Mouse (Mus musculus): ENCODE data around the gene Rps11. TPM values are rescaled to one million over a fixed set of nuclear protein-coding genes. Genes with fewer than 3 reads are reported as not detected.

The Rps11 gene
- polyA plus RNA-seq, 1 experiment from 2014 or later, result 1,484 TPM

- Histone ChIP-seq H3K4me2 (peak overlapping the region; percentile 80), H3K4me1 (peaks cover 19% of the 10 kb centered on the region), H3K9me3 (no peaks in the 10 kb centered on the region), H3K27me3 (peaks cover 53% of the 10 kb centered on the region), H3K4me3 (peak overlapping the region; percentile 45), H3K9ac (no peak overlapping the region; the same call in 1 of the 2 replicates), H3K27ac (no peak overlapping the region), H3K36me3 (peaks cover 34% of the 10 kb centered on the region)
- WGBS, result 26% methylated on average over 6 of the region's 6 CpGs
- no peak for ATAC-seq (ENCODE audit: insufficient number of reproducible peaks, low FRiP score, low TSS enrichment, low read depth)
These were observed 38.3 kb upstream of the Rps11 start for GRCm38 (mm10) chr7:45162551-45162950.

GRCm38 (mm10) chr7:45161612-45162473 lies 37.6 kb upstream of the Rps11 start:
- H3K4me1 ChIP-seq, result peaks cover 19% of the 10 kb centered on the region
- H3K9me3 ChIP-seq, result no peaks in the 10 kb centered on the region
- WGBS, result 4% methylated on average over 35 of the region's 35 CpGs
- ATAC-seq (ENCODE audit: insufficient number of reproducible peaks, low FRiP score, low TSS enrichment, low read depth), result peak; percentile 92
- H3K4me3 ChIP-seq, result peak overlapping the region; percentile 45
- H3K9ac ChIP-seq, result no peak overlapping the region
- H3K4me2 ChIP-seq, result peak overlapping the region; percentile 80
- H3K27me3 ChIP-seq, result peaks cover 46% of the 10 kb centered on the region
- H3K27ac ChIP-seq, result peak overlapping the region; percentile 28; the same call in 1 of the 2 replicates
- H3K36me3 ChIP-seq, result peaks cover 39% of the 10 kb centered on the region

- no peak overlapping the region for H3K4me3 ChIP-seq
- ATAC-seq (ENCODE audit: insufficient number of reproducible peaks, low FRiP score, low TSS enrichment, low read depth), result no peak
- no peak overlapping the region for H3K27ac ChIP-seq
- H3K4me1 ChIP-seq, result peaks cover 19% of the 10 kb centered on the region
- no peak overlapping the region for H3K4me2 ChIP-seq
- peaks cover 39% of the 10 kb centered on the region for H3K36me3 ChIP-seq
- H3K27me3 ChIP-seq, result peaks cover 36% of the 10 kb centered on the region
- no peak overlapping the region for H3K9ac ChIP-seq
- 90% methylated on average over 3 of the region's 3 CpGs for WGBS
- no peaks in the 10 kb centered on the region for H3K9me3 ChIP-seq
These were observed 36.6 kb upstream of the Rps11 start for GRCm38 (mm10) chr7:45160866-45161265.

GRCm38 (mm10) chr7:45160316-45160800 lies 36.1 kb upstream of the Rps11 start:
- H3K4me2 ChIP-seq, result no peak overlapping the region
- no peaks in the 10 kb centered on the region for H3K9me3 ChIP-seq
- no peak overlapping the region for H3K27ac ChIP-seq
- peaks cover 21% of the 10 kb centered on the region for H3K4me1 ChIP-seq
- no peak overlapping the region for H3K9ac ChIP-seq
- H3K36me3 ChIP-seq, result peaks cover 39% of the 10 kb centered on the region
- peaks cover 31% of the 10 kb centered on the region for H3K27me3 ChIP-seq
- WGBS, result 95% methylated on average over 6 of the region's 6 CpGs
- no peak for ATAC-seq (ENCODE audit: insufficient number of reproducible peaks, low FRiP score, low TSS enrichment, low read depth)
- no peak overlapping the region for H3K4me3 ChIP-seq

- H3K9ac ChIP-seq, result no peak overlapping the region
- WGBS, result 89% methylated on average over 6 of the region's 6 CpGs
- H3K36me3 ChIP-seq, result peaks cover 39% of the 10 kb centered on the region
- no peak for ATAC-seq (ENCODE audit: insufficient number of reproducible peaks, low FRiP score, low TSS enrichment, low read depth)
- no peak overlapping the region for H3K27ac ChIP-seq
- no peak overlapping the region for H3K4me3 ChIP-seq
- peaks cover 25% of the 10 kb centered on the region for H3K4me1 ChIP-seq
- no peak overlapping the region for H3K4me2 ChIP-seq
- H3K9me3 ChIP-seq, result no peaks in the 10 kb centered on the region
- H3K27me3 ChIP-seq, result peaks cover 17% of the 10 kb centered on the region
These were observed 34.8 kb upstream of the Rps11 start for GRCm38 (mm10) chr7:45158991-45159390.

GRCm38 (mm10) chr7:45157459-45157858 lies 33.2 kb upstream of the Rps11 start:
- peaks cover 2% of the 10 kb centered on the region for H3K27me3 ChIP-seq
- no peak overlapping the region for H3K4me2 ChIP-seq
- no peak overlapping the region for H3K9ac ChIP-seq
- no peak overlapping the region for H3K4me3 ChIP-seq
- 87% methylated on average over 14 of the region's 14 CpGs for WGBS
- no peaks in the 10 kb centered on the region for H3K9me3 ChIP-seq
- no peak for ATAC-seq (ENCODE audit: insufficient number of reproducible peaks, low FRiP score, low TSS enrichment, low read depth)
- peaks cover 21% of the 10 kb centered on the region for H3K4me1 ChIP-seq
- H3K27ac ChIP-seq, result no peak overlapping the region
- peaks cover 39% of the 10 kb centered on the region for H3K36me3 ChIP-seq

- Histone ChIP-seq H3K9me3 (no peaks in the 10 kb centered on the region), H3K27ac (no peak overlapping the region), H3K4me2 (no peak overlapping the region), H3K27me3 (no peaks in the 10 kb centered on the region), H3K4me3 (no peak overlapping the region), H3K4me1 (peaks cover 14% of the 10 kb centered on the region; the same call in 1 of the 2 replicates), H3K36me3 (peaks cover 39% of the 10 kb centered on the region), H3K9ac (no peak overlapping the region)
- no peak for ATAC-seq (ENCODE audit: insufficient number of reproducible peaks, low FRiP score, low TSS enrichment, low read depth)
- 95% methylated on average over 15 of the region's 15 CpGs for WGBS
These were observed 32.0 kb upstream of the Rps11 start for GRCm38 (mm10) chr7:45156206-45156605.

- no peaks in the 10 kb centered on the region for H3K9me3 ChIP-seq
- H3K9ac ChIP-seq, result no peak overlapping the region
- no peak overlapping the region for H3K4me3 ChIP-seq
- no peaks in the 10 kb centered on the region for H3K27me3 ChIP-seq
- H3K4me1 ChIP-seq, result peaks cover 14% of the 10 kb centered on the region; the same call in 1 of the 2 replicates
- H3K27ac ChIP-seq, result peak overlapping the region; percentile 99; the same call in 1 of the 2 replicates
- no peak overlapping the region for H3K4me2 ChIP-seq
- 80% methylated on average over 9 of the region's 9 CpGs for WGBS
- peaks cover 35% of the 10 kb centered on the region for H3K36me3 ChIP-seq
- no peak for ATAC-seq (ENCODE audit: insufficient number of reproducible peaks, low FRiP score, low TSS enrichment, low read depth)
These were observed 31.4 kb upstream of the Rps11 start for GRCm38 (mm10) chr7:45155590-45155989.

- ATAC-seq (ENCODE audit: insufficient number of reproducible peaks, low FRiP score, low TSS enrichment, low read depth), result no peak
- H3K27me3 ChIP-seq, result no peaks in the 10 kb centered on the region
- H3K9ac ChIP-seq, result no peak overlapping the region
- peak overlapping the region; percentile 78 for H3K4me3 ChIP-seq
- WGBS, result 75% methylated on average over 12 of the region's 12 CpGs
- peak overlapping the region; percentile 99; the same call in 1 of the 2 replicates for H3K27ac ChIP-seq
- peaks cover 14% of the 10 kb centered on the region; the same call in 1 of the 2 replicates for H3K4me1 ChIP-seq
- H3K36me3 ChIP-seq, result peaks cover 29% of the 10 kb centered on the region
- no peaks in the 10 kb centered on the region for H3K9me3 ChIP-seq
- H3K4me2 ChIP-seq, result peak overlapping the region; percentile 58
These were observed 30.8 kb upstream of the Rps11 start for GRCm38 (mm10) chr7:45154993-45155514.

- Histone ChIP-seq H3K4me3 (peak within 1 kb of the TSS; percentile 78), H3K27me3 (no peaks in the 10 kb centered on the region), H3K9ac (peak within 1 kb of the TSS; percentile 85), H3K9me3 (no peaks in the 10 kb centered on the region), H3K36me3 (peaks cover 22% of the 10 kb centered on the region), H3K27ac (peak within 1 kb of the TSS; percentile 99), H3K4me2 (peak within 1 kb of the TSS; percentile 58), H3K4me1 (peaks cover 14% of the 10 kb centered on the region; the same call in 1 of the 2 replicates)
- WGBS, result 3% methylated on average over 69 of the region's 69 CpGs
- ATAC-seq (ENCODE audit: insufficient number of reproducible peaks, low FRiP score, low TSS enrichment, low read depth), result peak; percentile 95
These were observed 30.1 kb upstream of the Rps11 start, which contains the start of the genes Pih1d1 and Aldh16a1 for GRCm38 (mm10) chr7:45154096-45154992. Gene Pih1d1, plus strand, starts transcription at chr7:45154303. Gene Aldh16a1, minus strand, starts transcription at chr7:45154584.

GRCm38 (mm10) chr7:45153586-45153985 lies 29.3 kb upstream of the Rps11 start:
- H3K36me3 ChIP-seq, result peaks cover 18% of the 10 kb centered on the region
- WGBS, result 2% methylated on average over 5 of the region's 5 CpGs
- no peak for ATAC-seq (ENCODE audit: insufficient number of reproducible peaks, low FRiP score, low TSS enrichment, low read depth)
- no peaks in the 10 kb centered on the region for H3K27me3 ChIP-seq
- H3K4me1 ChIP-seq, result peaks cover 14% of the 10 kb centered on the region; the same call in 1 of the 2 replicates
- H3K4me2 ChIP-seq, result peak overlapping the region; percentile 58
- no peaks in the 10 kb centered on the region for H3K9me3 ChIP-seq
- H3K27ac ChIP-seq, result peak overlapping the region; percentile 99
- peak overlapping the region; percentile 78 for H3K4me3 ChIP-seq
- peak overlapping the region; percentile 85 for H3K9ac ChIP-seq

Data from limb, embryonic 15.5 days (tissue).